Mouse (Mus musculus): ENCODE data around the gene Gnai3. TPM values are rescaled to one million over a fixed set of nuclear protein-coding genes. Genes with fewer than 3 reads are reported as not detected.
A peak's percentile ranks its signal among the peaks of the same experiment; 100 is the strongest.

The Gnai3 gene
- polyA plus RNA-seq, 1 experiment from 2014 or later, result 148 TPM

- no peaks in the 10 kb centered on the region for H3K9me3 ChIP-seq
- no peak overlapping the region for H3K9ac ChIP-seq (replicated peaks)
- no peak overlapping the region for H3K27ac ChIP-seq
- no peak for ATAC-seq
- H3K4me2 ChIP-seq (replicated peaks), result no peak overlapping the region
- no peak overlapping the region for H3K4me3 ChIP-seq (replicated peaks)
- no peaks in the 10 kb centered on the region; the same call in 1 of the 2 replicates for H3K27me3 ChIP-seq
- no peaks in the 10 kb centered on the region for H3K4me1 ChIP-seq (replicated peaks)
- no peaks in the 10 kb centered on the region for H3K36me3 ChIP-seq
- 87% methylated on average over 8 of the region's 8 CpGs for whole genome bisulfite sequencing
Observed at GRCm38 (mm10) chr3:108097656-108098055, 48.3 kb downstream of the Gnai3 start.

GRCm38 (mm10) chr3:108096726-108097125, 49.2 kb downstream of the Gnai3 start:
- H3K36me3 ChIP-seq, result no peaks in the 10 kb centered on the region
- no peaks in the 10 kb centered on the region for H3K4me1 ChIP-seq (replicated peaks)
- no peak overlapping the region for H3K4me3 ChIP-seq (replicated peaks)
- no peak overlapping the region for H3K4me2 ChIP-seq (replicated peaks)
- H3K9me3 ChIP-seq, result no peaks in the 10 kb centered on the region
- H3K9ac ChIP-seq (replicated peaks), result no peak overlapping the region
- H3K27ac ChIP-seq, result no peak overlapping the region
- H3K27me3 ChIP-seq, result peaks cover 3% of the 10 kb centered on the region; the same call in 1 of the 2 replicates
- no peak for ATAC-seq
- WGBS, result 89% methylated on average over 10 of the region's 10 CpGs

GRCm38 (mm10) chr3:108096226-108096625, 49.7 kb downstream of the Gnai3 start:
- Histone ChIP-seq H3K9ac (replicated peaks) (no peak overlapping the region), H3K9me3 (no peaks in the 10 kb centered on the region), H3K27ac (no peak overlapping the region), H3K4me3 (replicated peaks) (no peak overlapping the region), H3K27me3 (peaks cover 3% of the 10 kb centered on the region; the same call in 1 of the 2 replicates), H3K4me1 (replicated peaks) (no peaks in the 10 kb centered on the region), H3K4me2 (replicated peaks) (no peak overlapping the region), H3K36me3 (no peaks in the 10 kb centered on the region)
- 83% methylated on average over 8 of the region's 8 CpGs for WGBS
- ATAC-seq, result no peak

- Histone ChIP-seq H3K4me1 (replicated peaks) (no peaks in the 10 kb centered on the region), H3K27ac (no peak overlapping the region), H3K36me3 (no peaks in the 10 kb centered on the region), H3K4me3 (replicated peaks) (no peak overlapping the region), H3K9ac (replicated peaks) (no peak overlapping the region), H3K9me3 (no peaks in the 10 kb centered on the region), H3K27me3 (peaks cover 3% of the 10 kb centered on the region; the same call in 1 of the 2 replicates), H3K4me2 (replicated peaks) (no peak overlapping the region)
- 95% methylated on average over 12 of the region's 12 CpGs for WGBS
- ATAC-seq, result no peak
Observed at GRCm38 (mm10) chr3:108094976-108095760, 50.8 kb downstream of the Gnai3 start.

GRCm38 (mm10) chr3:108094146-108094545, 51.8 kb downstream of the Gnai3 start:
- no peaks in the 10 kb centered on the region for H3K4me1 ChIP-seq (replicated peaks)
- no peaks in the 10 kb centered on the region for H3K36me3 ChIP-seq
- 64% methylated on average over 1 of the region's 1 CpGs for WGBS
- H3K9me3 ChIP-seq, result no peaks in the 10 kb centered on the region
- H3K4me3 ChIP-seq (replicated peaks), result no peak overlapping the region
- no peak overlapping the region for H3K4me2 ChIP-seq (replicated peaks)
- peaks cover 3% of the 10 kb centered on the region; the same call in 1 of the 2 replicates for H3K27me3 ChIP-seq
- peak; percentile 17; the same call in 1 of the 2 replicates for ATAC-seq
- no peak overlapping the region for H3K27ac ChIP-seq
- no peak overlapping the region for H3K9ac ChIP-seq (replicated peaks)

- Histone ChIP-seq H3K4me2 (replicated peaks) (no peak overlapping the region), H3K9me3 (no peaks in the 10 kb centered on the region), H3K4me1 (replicated peaks) (no peaks in the 10 kb centered on the region), H3K36me3 (no peaks in the 10 kb centered on the region), H3K9ac (replicated peaks) (no peak overlapping the region), H3K27me3 (peaks cover 3% of the 10 kb centered on the region; the same call in 1 of the 2 replicates), H3K4me3 (replicated peaks) (no peak overlapping the region), H3K27ac (no peak overlapping the region)
- no peak for ATAC-seq
- WGBS, result 52% methylated on average over 6 of the region's 6 CpGs
Observed at GRCm38 (mm10) chr3:108093306-108093705, 52.6 kb downstream of the Gnai3 start.

GRCm38 (mm10) chr3:108092536-108093115, 53.3 kb downstream of the Gnai3 start, which contains the start of gene Gnat2:
Gnat2 (plus strand) TSS chr3:108092789.
- Histone ChIP-seq H3K36me3 (no peaks in the 10 kb centered on the region), H3K4me2 (replicated peaks) (no peak within 1 kb of the TSS), H3K4me3 (replicated peaks) (no peak within 1 kb of the TSS), H3K9ac (replicated peaks) (no peak within 1 kb of the TSS), H3K27me3 (peaks cover 3% of the 10 kb centered on the region; the same call in 1 of the 2 replicates), H3K27ac (no peak within 1 kb of the TSS), H3K4me1 (replicated peaks) (no peaks in the 10 kb centered on the region), H3K9me3 (no peaks in the 10 kb centered on the region)
- no peak for ATAC-seq
- 58% methylated on average over 15 of the region's 15 CpGs for WGBS

GRCm38 (mm10) chr3:108092030-108092429, 53.9 kb downstream of the Gnai3 start:
- Histone ChIP-seq H3K27me3 (peaks cover 3% of the 10 kb centered on the region; the same call in 1 of the 2 replicates), H3K27ac (no peak overlapping the region), H3K4me3 (replicated peaks) (no peak overlapping the region), H3K4me2 (replicated peaks) (no peak overlapping the region), H3K4me1 (replicated peaks) (no peaks in the 10 kb centered on the region), H3K9me3 (no peaks in the 10 kb centered on the region), H3K36me3 (no peaks in the 10 kb centered on the region), H3K9ac (replicated peaks) (no peak overlapping the region)
- 68% methylated on average over 6 of the region's 6 CpGs for WGBS
- ATAC-seq, result no peak

GRCm38 (mm10) chr3:108090561-108090960, 55.4 kb downstream of the Gnai3 start:
- no peak for ATAC-seq
- WGBS, result 68% methylated on average over 2 of the region's 2 CpGs
- peaks cover 3% of the 10 kb centered on the region; the same call in 1 of the 2 replicates for H3K27me3 ChIP-seq
- H3K27ac ChIP-seq, result no peak overlapping the region
- H3K4me2 ChIP-seq (replicated peaks), result no peak overlapping the region
- H3K9me3 ChIP-seq, result no peaks in the 10 kb centered on the region
- no peak overlapping the region for H3K4me3 ChIP-seq (replicated peaks)
- H3K4me1 ChIP-seq (replicated peaks), result peaks cover 13% of the 10 kb centered on the region
- H3K36me3 ChIP-seq, result no peaks in the 10 kb centered on the region
- H3K9ac ChIP-seq (replicated peaks), result no peak overlapping the region

- Histone ChIP-seq H3K4me1 (replicated peaks) (peaks cover 19% of the 10 kb centered on the region), H3K4me3 (replicated peaks) (no peak overlapping the region), H3K4me2 (replicated peaks) (no peak overlapping the region), H3K27ac (no peak overlapping the region), H3K9me3 (no peaks in the 10 kb centered on the region), H3K27me3 (peaks cover 3% of the 10 kb centered on the region; the same call in 1 of the 2 replicates), H3K9ac (replicated peaks) (no peak overlapping the region; the same call in 1 of the 2 replicates), H3K36me3 (no peaks in the 10 kb centered on the region)
- ATAC-seq, result no peak
- 42% methylated on average over 2 of the region's 2 CpGs for WGBS
Observed at GRCm38 (mm10) chr3:108089916-108090315, 56.0 kb downstream of the Gnai3 start.

- no peaks in the 10 kb centered on the region for H3K9me3 ChIP-seq
- ATAC-seq, result no peak
- no peaks in the 10 kb centered on the region for H3K36me3 ChIP-seq
- H3K27ac ChIP-seq, result no peak overlapping the region
- H3K4me2 ChIP-seq (replicated peaks), result no peak overlapping the region
- H3K27me3 ChIP-seq, result peaks cover 3% of the 10 kb centered on the region; the same call in 1 of the 2 replicates
- H3K4me3 ChIP-seq (replicated peaks), result no peak overlapping the region
- 36% methylated on average over 5 of the region's 5 CpGs for WGBS
- H3K9ac ChIP-seq (replicated peaks), result no peak overlapping the region
- peaks cover 29% of the 10 kb centered on the region for H3K4me1 ChIP-seq (replicated peaks)
Observed at GRCm38 (mm10) chr3:108088842-108089380, 57.0 kb downstream of the Gnai3 start.

GRCm38 (mm10) chr3:108087329-108087728, 58.6 kb downstream of the Gnai3 start:
- no peak overlapping the region for H3K4me3 ChIP-seq (replicated peaks)
- no peaks in the 10 kb centered on the region for H3K36me3 ChIP-seq
- peaks cover 45% of the 10 kb centered on the region for H3K4me1 ChIP-seq (replicated peaks)
- ATAC-seq, result no peak
- H3K9ac ChIP-seq (replicated peaks), result no peak overlapping the region
- WGBS, result 84% methylated on average over 3 of the region's 3 CpGs
- H3K9me3 ChIP-seq, result no peaks in the 10 kb centered on the region
- H3K27ac ChIP-seq, result no peak overlapping the region
- H3K27me3 ChIP-seq, result no peaks in the 10 kb centered on the region
- no peak overlapping the region for H3K4me2 ChIP-seq (replicated peaks)
